Mouse (Mus musculus): ENCODE results near the gene Mta1.

Gene Mta1

GRCm38 (mm10) chr12:113136492-113137020 lies 38.5 kb downstream of the Mta1 start:
- no peak for DNase-seq

GRCm38 (mm10) chr12:113137260-113138213 lies 39.5 kb downstream of the Mta1 start:
- no peak for DNase-seq

- DNase-seq = no peak
Measured at GRCm38 (mm10) chr12:113138291-113138690, 40.2 kb downstream of the Mta1 start.

- no peak for DNase-seq
Measured at GRCm38 (mm10) chr12:113138901-113139864, 41.1 kb downstream of the Mta1 start.

- peak; percentile 94 for DNase-seq
Measured at GRCm38 (mm10) chr12:113139908-113140615, 42.0 kb downstream of the Mta1 start, which contains the start of gene Crip2. Gene Crip2, plus strand, starts transcription at chr12:113140236.

GRCm38 (mm10) chr12:113140616-113141411 lies 42.7 kb downstream of the Mta1 start:
- DNase-seq = no peak

- no peak for DNase-seq
Measured at GRCm38 (mm10) chr12:113141531-113141973, 43.5 kb downstream of the Mta1 start.

- DNase-seq = no peak
Measured at GRCm38 (mm10) chr12:113142021-113142975, 44.2 kb downstream of the Mta1 start.

GRCm38 (mm10) chr12:113143164-113143563 lies 45.1 kb downstream of the Mta1 start:
- no peak for DNase-seq

GRCm38 (mm10) chr12:113144001-113144756 lies 46.1 kb downstream of the Mta1 start:
- DNase-seq = peak; percentile 63

GRCm38 (mm10) chr12:113144886-113145285 lies 46.8 kb downstream of the Mta1 start:
- no peak for DNase-seq

GRCm38 (mm10) chr12:113145591-113145990 lies 47.5 kb downstream of the Mta1 start:
- DNase-seq = no peak

GRCm38 (mm10) chr12:113146112-113147057 lies 48.3 kb downstream of the Mta1 start, which contains the start of gene Crip1:
Gene Crip1, plus strand, starts transcription at chr12:113146316.
- DNase-seq = peak; percentile 91

GRCm38 (mm10) chr12:113147481-113147880 lies 49.4 kb downstream of the Mta1 start:
- no peak for DNase-seq

- no peak for DNase-seq
Measured at GRCm38 (mm10) chr12:113148381-113149035, 50.4 kb downstream of the Mta1 start.

- no peak for DNase-seq
Measured at GRCm38 (mm10) chr12:113149341-113149740, 51.3 kb downstream of the Mta1 start.

- peak; percentile 44 for DNase-seq
Measured at GRCm38 (mm10) chr12:113149896-113150295, 51.8 kb downstream of the Mta1 start.

Measured in thymus, postnatal 14 days (tissue).